Mouse (Mus musculus) layer of hippocampus, postnatal 36 days (tissue): ENCODE results near the gene Coro7. TPM values are rescaled to one million over a fixed set of nuclear protein-coding genes. Genes with fewer than 3 reads are reported as not detected.
"Not testable (repeated sequence)": the region's sequence is repeated elsewhere in the genome, so short reads cannot be mapped to it uniquely, and the experiment has no call there.

Experiments used
- DNase-seq, 2 experiments: peaks; one replicate each; pipeline ENCODE4 v3.0.0; 2022
- total RNA-seq, 2 experiments: library from RNA; stranded (reverse); gene quantifications; 2 replicates each; pipeline ENCODE4 v1.2.3; 2021

The Coro7 gene
- total RNA-seq, 2 experiments from 2014 or later = 79.4 to 96.0 TPM

- not testable (repeated sequence) for DNase-seq
Observed at GRCm38 (mm10) chr16:4680922-4681455, 1.4 kb upstream of the Coro7 start.

GRCm38 (mm10) chr16:4678080-4678479 is 1.5 kb downstream of the Coro7 start:
- DNase-seq = no peak

- no peak for DNase-seq
Observed at GRCm38 (mm10) chr16:4676836-4677235, 2.7 kb downstream of the Coro7 start.

- DNase-seq = no peak
Observed at GRCm38 (mm10) chr16:4674091-4674490, 5.5 kb downstream of the Coro7 start.

- DNase-seq = no peak
Observed at GRCm38 (mm10) chr16:4670317-4670716, 9.3 kb downstream of the Coro7 start.

- peak; percentile 78 to 85 for DNase-seq
Observed at GRCm38 (mm10) chr16:4667190-4667808, 12.3 kb downstream of the Coro7 start.

GRCm38 (mm10) chr16:4665726-4666125 is 13.9 kb downstream of the Coro7 start:
- DNase-seq = no peak

- no peak for DNase-seq
Observed at GRCm38 (mm10) chr16:4663806-4664205, 15.8 kb downstream of the Coro7 start.

GRCm38 (mm10) chr16:4661605-4662004 is 18.0 kb downstream of the Coro7 start:
- no peak for DNase-seq

- no peak for DNase-seq
Observed at GRCm38 (mm10) chr16:4659326-4659725, 20.3 kb downstream of the Coro7 start.

- no peak for DNase-seq
Observed at GRCm38 (mm10) chr16:4658781-4659245, 20.8 kb downstream of the Coro7 start.

GRCm38 (mm10) chr16:4656571-4657081 is 23.0 kb downstream of the Coro7 start:
- no peak for DNase-seq

GRCm38 (mm10) chr16:4655764-4656570 is 23.6 kb downstream of the Coro7 start:
- DNase-seq = no peak

- DNase-seq = no peak
Observed at GRCm38 (mm10) chr16:4655251-4655734, 24.3 kb downstream of the Coro7 start.

- no peak for DNase-seq
Observed at GRCm38 (mm10) chr16:4654706-4655105, 24.9 kb downstream of the Coro7 start.

- DNase-seq = no peak
Observed at GRCm38 (mm10) chr16:4652707-4653416, 26.7 kb downstream of the Coro7 start.

- no peak for DNase-seq
Observed at GRCm38 (mm10) chr16:4651624-4652023, 28.0 kb downstream of the Coro7 start.

GRCm38 (mm10) chr16:4651081-4651480 is 28.5 kb downstream of the Coro7 start:
- no peak for DNase-seq

GRCm38 (mm10) chr16:4650161-4650560 is 29.4 kb downstream of the Coro7 start:
- no peak for DNase-seq

GRCm38 (mm10) chr16:4649692-4650091 is 29.9 kb downstream of the Coro7 start:
- no peak for DNase-seq

GRCm38 (mm10) chr16:4649211-4649610 is 30.4 kb downstream of the Coro7 start:
- no peak for DNase-seq

GRCm38 (mm10) chr16:4648416-4649023 is 31.1 kb downstream of the Coro7 start:
- DNase-seq = no peak
